Mouse (Mus musculus) liver, embryonic 11.5 days (tissue): Measurements from ENCODE around the gene Arfgef2. TPM values are rescaled to one million over a fixed set of nuclear protein-coding genes. Genes with fewer than 3 reads are reported as not detected.
"Not testable (repeated sequence)": the region's sequence is repeated elsewhere in the genome, so short reads cannot be mapped to it uniquely, and the experiment has no call there.

ENCODE experiments used
- ATAC-seq: fragments of 200-750 bp; cut with Nextera tagmentation; replicated peaks from 2 replicates; pipeline ENCODE4 v1.8.0; 2017; ENCODE audit warnings: moderate number of reproducible peaks, mild to moderate bottlenecking, moderate TSS enrichment, moderate library complexity; ENCODE audit not compliant: low FRiP score
- DNase-seq: peaks from one replicate; pipeline ENCODE4 v3.0.0-alpha.2; 2017; ENCODE audit warnings: low spot score
- H3K27ac ChIP-seq: fragments of 300-500 bp; sonication (generic); 2 replicates; pipeline ENCODE4 v1.5.1; 2014; ENCODE audit warnings: mild to moderate bottlenecking, low read depth, low read length, control low read depth
- H3K27me3 ChIP-seq: fragments of 300-500 bp; sonication (generic); replicated peaks from 2 replicates; pipeline ENCODE4 v1.6.1; 2014; ENCODE audit warnings: low read length, mixed read lengths; ENCODE audit not compliant: control insufficient read depth, insufficient read depth
- H3K36me3 ChIP-seq: fragments of 300-500 bp; sonication (generic); 2 replicates; pipeline ENCODE4 v1.6.1; 2014; ENCODE audit warnings: mild to moderate bottlenecking, low read length, moderate library complexity, mixed read lengths; ENCODE audit not compliant: control insufficient read depth, insufficient read depth
- H3K4me1 ChIP-seq: fragments of 300-500 bp; sonication (generic); replicated peaks from 2 replicates; pipeline ENCODE4 v1.6.1; 2014; ENCODE audit warnings: low read length, mixed read lengths; ENCODE audit not compliant: control insufficient read depth, insufficient read depth
- H3K4me2 ChIP-seq: fragments of 300-500 bp; sonication (generic); 2 replicates; pipeline ENCODE4 v1.6.1; 2014; ENCODE audit warnings: mild to moderate bottlenecking, control low read depth, moderate library complexity
- H3K4me3 ChIP-seq: fragments of 300-500 bp; sonication (generic); 2 replicates; pipeline ENCODE4 v1.5.1; 2014; ENCODE audit warnings: low read depth, low read length, control low read depth
- H3K9ac ChIP-seq: fragments of 300-500 bp; sonication (generic); 2 replicates; pipeline ENCODE4 v1.6.1; 2014; ENCODE audit warnings: low read depth, low read length, control low read depth
- H3K9me3 ChIP-seq: fragments of 300-500 bp; sonication (generic); 2 replicates; pipeline ENCODE4 v1.6.1; 2016; ENCODE audit warnings: low read length, inconsistent platforms, mixed read lengths; ENCODE audit not compliant: control insufficient read depth
- WGBS: fragments of 180-500 bp; shearing (Covaris S2); extraction: QIAGEN DNeasy Blood & Tissue Kit; methylation state at CpG from one replicate; pipeline ENCODE4 v1.1.7; 2014; 5-methylcytosine and 5-hydroxymethylcytosine counted together
- polyA plus RNA-seq: library from polyadenylated mRNA; unstranded; fragments of >200 nt; fragmentation: Nextera tagmentation; extraction: Ambion mirVana; gene quantifications from 2 replicates; pipeline ENCODE4 v1.2.1, GENCODE M21; 2014

Gene Arfgef2
- polyA plus RNA-seq, 1 experiment from 2014 or later, result 11.3 TPM

- 74% methylated on average over 8 of the region's 8 CpGs for WGBS
- H3K4me3 ChIP-seq, result no peak overlapping the region
- H3K9me3 ChIP-seq, result no peaks in the 10 kb centered on the region
- H3K4me2 ChIP-seq, result no peak overlapping the region
- H3K9ac ChIP-seq, result no peak overlapping the region
- no peak for DNase-seq
- no peaks in the 10 kb centered on the region for H3K4me1 ChIP-seq
- H3K27ac ChIP-seq, result no peak overlapping the region
- H3K36me3 ChIP-seq, result no peaks in the 10 kb centered on the region
- no peak for ATAC-seq
- no peaks in the 10 kb centered on the region for H3K27me3 ChIP-seq
These were observed 25.4 kb upstream of the Arfgef2 start for GRCm38 (mm10) chr2:166779956-166780355.

GRCm38 (mm10) chr2:166780980-166781578 is 24.3 kb upstream of the Arfgef2 start:
- DNase-seq, result peak; percentile 67
- no peak overlapping the region for H3K27ac ChIP-seq
- H3K9ac ChIP-seq, result no peak overlapping the region
- no peak overlapping the region for H3K4me2 ChIP-seq
- ATAC-seq, result no peak
- H3K36me3 ChIP-seq, result no peaks in the 10 kb centered on the region
- 14% methylated on average over 9 of the region's 9 CpGs for WGBS
- H3K4me1 ChIP-seq, result no peaks in the 10 kb centered on the region
- H3K27me3 ChIP-seq, result no peaks in the 10 kb centered on the region
- no peak overlapping the region for H3K4me3 ChIP-seq
- no peaks in the 10 kb centered on the region for H3K9me3 ChIP-seq

- no peaks in the 10 kb centered on the region for H3K4me1 ChIP-seq
- DNase-seq, result no peak
- H3K9ac ChIP-seq, result no peak overlapping the region
- H3K4me3 ChIP-seq, result no peak overlapping the region
- H3K27ac ChIP-seq, result no peak overlapping the region
- H3K4me2 ChIP-seq, result no peak overlapping the region
- WGBS, result 79% methylated on average over 6 of the region's 6 CpGs
- H3K9me3 ChIP-seq, result no peaks in the 10 kb centered on the region
- no peak for ATAC-seq
- H3K27me3 ChIP-seq, result no peaks in the 10 kb centered on the region
- no peaks in the 10 kb centered on the region for H3K36me3 ChIP-seq
These were observed 21.0 kb upstream of the Arfgef2 start for GRCm38 (mm10) chr2:166784376-166784775.

- WGBS, result under 1% methylated on average over 35 of the region's 35 CpGs
These were observed 18.9 kb upstream of the Arfgef2 start for GRCm38 (mm10) chr2:166786353-166787004.

GRCm38 (mm10) chr2:166791738-166792137 is 13.7 kb upstream of the Arfgef2 start:
- Histone ChIP-seq H3K9me3 (no peaks in the 10 kb centered on the region), H3K9ac (no peak overlapping the region), H3K4me3 (no peak overlapping the region), H3K4me1 (peaks cover 10% of the 10 kb centered on the region), H3K27ac (no peak overlapping the region), H3K36me3 (no peaks in the 10 kb centered on the region), H3K4me2 (no peak overlapping the region), H3K27me3 (no peaks in the 10 kb centered on the region)
- ATAC-seq (no peak), DNase-seq (no peak)
- WGBS, result 73% methylated on average over 5 of the region's 5 CpGs

More at GRCm38 (mm10) chr2:166786353-166787004, 18.9 kb upstream of the Arfgef2 start:
- Histone ChIP-seq H3K9ac (peak overlapping the region; percentile 72), H3K9me3 (no peaks in the 10 kb centered on the region), H3K4me1 (no peaks in the 10 kb centered on the region), H3K4me3 (peak overlapping the region; percentile 71), H3K36me3 (no peaks in the 10 kb centered on the region), H3K27ac (no peak overlapping the region), H3K27me3 (no peaks in the 10 kb centered on the region), H3K4me2 (peak overlapping the region; percentile 83)
- ATAC-seq (peak; percentile 98), DNase-seq (peak; percentile 89)

- H3K4me1 ChIP-seq, result peaks cover 10% of the 10 kb centered on the region
- peaks cover 2% of the 10 kb centered on the region; the same call in 1 of the 2 replicates for H3K36me3 ChIP-seq
- DNase-seq (no peak), ATAC-seq (no peak)
- H3K4me3 ChIP-seq, result peak within 1 kb of the TSS; percentile 84
- peak within 1 kb of the TSS; percentile 82 for H3K4me2 ChIP-seq
- H3K27ac ChIP-seq, result peak within 1 kb of the TSS; percentile 59; the same call in 1 of the 2 replicates
- no peaks in the 10 kb centered on the region for H3K9me3 ChIP-seq
- 88% methylated on average over 5 of the region's 5 CpGs for WGBS
- no peaks in the 10 kb centered on the region for H3K27me3 ChIP-seq
- peak within 1 kb of the TSS; percentile 85 for H3K9ac ChIP-seq
These were observed 13.0 kb upstream of the Arfgef2 start, which contains the start of gene Trp53rkb for GRCm38 (mm10) chr2:166792355-166792754. Gene Trp53rkb, plus strand, starts transcription at chr2:166792531.

GRCm38 (mm10) chr2:166793542-166794214 is 11.7 kb upstream of the Arfgef2 start:
- ATAC-seq, result peak; percentile 96
- WGBS, result 1% methylated on average over 73 of the region's 76 CpGs

GRCm38 (mm10) chr2:166799615-166800472 is 5.5 kb upstream of the Arfgef2 start:
- no peak for DNase-seq
- Histone ChIP-seq H3K27me3 (no peaks in the 10 kb centered on the region), H3K9me3 (no peaks in the 10 kb centered on the region), H3K27ac (no peak overlapping the region), H3K4me2 (no peak overlapping the region), H3K4me3 (no peak overlapping the region), H3K4me1 (no peaks in the 10 kb centered on the region), H3K36me3 (peaks cover 5% of the 10 kb centered on the region; the same call in 1 of the 2 replicates), H3K9ac (no peak overlapping the region)
- 73% methylated on average over 11 of the region's 11 CpGs for WGBS
- no peak for ATAC-seq

More at GRCm38 (mm10) chr2:166793542-166794214, 11.7 kb upstream of the Arfgef2 start:
- Histone ChIP-seq H3K9ac (peak overlapping the region; percentile 85), H3K4me2 (peak overlapping the region; percentile 82), H3K4me3 (peak overlapping the region; percentile 84), H3K27ac (peak overlapping the region; percentile 59; the same call in 1 of the 2 replicates)
- not testable (repeated sequence) for H3K36me3 ChIP-seq, H3K27me3 ChIP-seq, H3K9me3 ChIP-seq, H3K4me1 ChIP-seq
- DNase-seq, result peak; percentile 84
